Mouse (Mus musculus) gonadal fat pad, adult 2 months (tissue): Measurements from ENCODE around the gene Fgfr2. TPM values are rescaled to one million over a fixed set of nuclear protein-coding genes. Genes with fewer than 3 reads are reported as not detected.

Source experiments
- DNase-seq: peaks from one replicate; pipeline ENCODE4 v3.0.0-alpha.2; 2012; ENCODE audit warnings: low read depth
- polyA plus RNA-seq: library from polyadenylated mRNA; depleted of rRNA; stranded (reverse); fragments of >200 nt; gene quantifications from 2 replicates; pipeline ENCODE4 v1.2.3, GENCODE M21; 2012

Fgfr2 gene
- polyA plus RNA-seq, 1 experiment: 33.3 TPM

GRCm38 (mm10) chr7:132693561-132693960 is 429.6 kb downstream of the Fgfr2 start:
- DNase-seq: no peak

- no peak for DNase-seq
Measured at GRCm38 (mm10) chr7:132692719-132693118, 430.4 kb downstream of the Fgfr2 start.

GRCm38 (mm10) chr7:132690716-132691472 is 432.3 kb downstream of the Fgfr2 start:
- DNase-seq: no peak

GRCm38 (mm10) chr7:132689722-132690121 is 433.4 kb downstream of the Fgfr2 start:
- DNase-seq: no peak

- no peak for DNase-seq
Measured at GRCm38 (mm10) chr7:132688721-132689120, 434.4 kb downstream of the Fgfr2 start.

- DNase-seq: no peak
Measured at GRCm38 (mm10) chr7:132687897-132688296, 435.3 kb downstream of the Fgfr2 start.

GRCm38 (mm10) chr7:132686515-132686914 is 436.6 kb downstream of the Fgfr2 start:
- DNase-seq: no peak

- DNase-seq: peak; percentile 82
Measured at GRCm38 (mm10) chr7:132683923-132684322, 439.2 kb downstream of the Fgfr2 start.

GRCm38 (mm10) chr7:132682901-132683300 is 440.2 kb downstream of the Fgfr2 start:
- DNase-seq: no peak

GRCm38 (mm10) chr7:132682336-132682735 is 440.8 kb downstream of the Fgfr2 start:
- no peak for DNase-seq

GRCm38 (mm10) chr7:132681831-132682230 is 441.3 kb downstream of the Fgfr2 start:
- DNase-seq: no peak

GRCm38 (mm10) chr7:132681296-132681695 is 441.9 kb downstream of the Fgfr2 start:
- DNase-seq: no peak

GRCm38 (mm10) chr7:132679549-132679948 is 443.6 kb downstream of the Fgfr2 start:
- DNase-seq: no peak

GRCm38 (mm10) chr7:132679117-132679516 is 444.0 kb downstream of the Fgfr2 start:
- no peak for DNase-seq

- DNase-seq: no peak
Measured at GRCm38 (mm10) chr7:132675922-132676321, 447.2 kb downstream of the Fgfr2 start.

- no peak for DNase-seq
Measured at GRCm38 (mm10) chr7:132673931-132674755, 449.0 kb downstream of the Fgfr2 start.

GRCm38 (mm10) chr7:132672481-132672959 is 450.6 kb downstream of the Fgfr2 start:
- DNase-seq: no peak

- DNase-seq: no peak
Measured at GRCm38 (mm10) chr7:132670863-132671165, 452.3 kb downstream of the Fgfr2 start.

GRCm38 (mm10) chr7:132669999-132670862 is 452.9 kb downstream of the Fgfr2 start:
- DNase-seq: no peak

GRCm38 (mm10) chr7:132668604-132669003 is 454.5 kb downstream of the Fgfr2 start:
- DNase-seq: no peak

GRCm38 (mm10) chr7:132666516-132666915 is 456.6 kb downstream of the Fgfr2 start:
- DNase-seq: no peak
